Mouse (Mus musculus): ENCODE results near the gene Snx19. TPM values are rescaled to one million over a fixed set of nuclear protein-coding genes. Genes with fewer than 3 reads are reported as not detected.

Snx19 gene
- total and polyA plus RNA-seq, 3 experiments = 12.0 to 17.4 TPM; not detected in 1

DNA sequence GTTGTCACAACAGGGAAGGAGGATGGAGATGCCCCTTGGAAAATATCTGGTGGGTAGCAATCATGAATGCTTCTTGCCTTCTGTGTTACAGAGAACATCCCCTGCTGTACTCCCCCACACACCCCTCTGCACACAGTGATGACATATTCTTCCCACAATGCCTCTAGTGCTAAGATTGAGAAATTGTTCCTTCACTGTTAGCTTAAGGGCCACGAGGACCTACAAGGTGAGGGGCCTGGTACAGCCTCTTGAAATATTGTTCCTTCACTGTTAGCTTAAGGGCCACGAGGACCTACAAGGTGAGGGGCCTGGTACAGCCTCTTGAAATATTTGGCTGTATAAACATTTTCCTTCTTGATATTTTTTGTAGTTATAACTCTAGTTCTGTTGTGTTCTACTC is 14.9 kb downstream of the Snx19 start:
- DNase-seq (ENCODE audit: low read depth, low spot score) = no peak
- no peaks in the 10 kb centered on the region for H3K79me2 ChIP-seq (ENCODE audit: control insufficient read depth, insufficient read depth, low read length, poor library complexity)
- H3K4me3 ChIP-seq (ENCODE audit: control insufficient read depth in 1 of 2, insufficient read depth in 1 of 2, low read depth in 2 of 2, low read length in 2 of 2) = no peak overlapping the region
- H3K27me3 ChIP-seq (ENCODE audit: control insufficient read depth in 1 of 2, insufficient read depth in 2 of 2, low read length in 2 of 2) = no peaks in the 10 kb centered on the region
- H3K27ac ChIP-seq (ENCODE audit: control insufficient read depth, low read depth, low read length) = no peak overlapping the region
- no peaks in the 10 kb centered on the region for H3K9me3 ChIP-seq (replicated peaks; ENCODE audit: insufficient read depth, low read length)
- TF ChIP-seq E2F4 (IDR thresholded peaks at IDR 0.05; ENCODE audit: borderline replicate concordance, low read depth, low read length) (no peak), SMC3 (IDR thresholded peaks at IDR 0.05; ENCODE audit: low read depth, low read length) (no peak)
- H3K9ac ChIP-seq (ENCODE audit: control insufficient read depth, low read depth, low read length, poor library complexity, severe bottlenecking) = no peak overlapping the region
- no peaks in the 10 kb centered on the region for H3K4me1 ChIP-seq (ENCODE audit: control insufficient read depth in 1 of 2, insufficient read depth in 2 of 2, low read length in 2 of 2)
- peaks cover 0 to 5% of the 10 kb centered on the region in 2 experiments; a peak in 2 of 4 replicates for H3K36me3 ChIP-seq (ENCODE audit: control insufficient read depth in 1 of 2, insufficient read depth in 2 of 2, low read length in 2 of 2)

- Histone ChIP-seq H3K9ac (ENCODE audit: control insufficient read depth, low read depth, low read length, poor library complexity, severe bottlenecking) (no peak overlapping the region), H3K27me3 (ENCODE audit: control insufficient read depth in 1 of 2, insufficient read depth in 2 of 2, low read length in 2 of 2) (no peaks in the 10 kb centered on the region), H3K9me3 (replicated peaks; ENCODE audit: insufficient read depth, low read length) (no peaks in the 10 kb centered on the region), H3K4me1 (ENCODE audit: control insufficient read depth in 1 of 2, insufficient read depth in 2 of 2, low read length in 2 of 2) (no peaks in the 10 kb centered on the region), H3K27ac (ENCODE audit: control insufficient read depth, low read depth, low read length) (no peak overlapping the region), H3K79me2 (ENCODE audit: control insufficient read depth, insufficient read depth, low read length, poor library complexity) (no peaks in the 10 kb centered on the region), H3K4me3 (ENCODE audit: control insufficient read depth in 1 of 2, insufficient read depth in 1 of 2, low read depth in 2 of 2, low read length in 2 of 2) (no peak overlapping the region), H3K36me3 (ENCODE audit: control insufficient read depth in 1 of 2, insufficient read depth in 2 of 2, low read length in 2 of 2) (peaks cover 0 to 2% of the 10 kb centered on the region in 2 experiments; a peak in 2 of 4 replicates)
- TF ChIP-seq BHLHE40 (IDR thresholded peaks at IDR 0.05; ENCODE audit: borderline replicate concordance, low read depth, low read length) = no peak
- no peak for TF ChIP-seq GATA1 (IDR thresholded peaks at IDR 0.05; ENCODE audit: low read depth, low read length)
- no peak for TF ChIP-seq MEF2A (IDR thresholded peaks at IDR 0.05; ENCODE audit: extremely low read depth, insufficient replicate concordance, low read depth, low read length, poor library complexity, severe bottlenecking)
- TF ChIP-seq CHD1 (IDR thresholded peaks at IDR 0.05; ENCODE audit: low read depth, low read length) = no peak
- no peak for TF ChIP-seq MAX (IDR thresholded peaks at IDR 0.05; ENCODE audit: low read length)
- no peak for TF ChIP-seq MAZ (IDR thresholded peaks at IDR 0.05; ENCODE audit: low read depth, low read length)
- no peak for TF ChIP-seq NRF1 (IDR thresholded peaks at IDR 0.05; ENCODE audit: insufficient read depth, low read depth, low read length, poor library complexity, severe bottlenecking)
- no peak for TF ChIP-seq EP300 (IDR thresholded peaks at IDR 0.05; ENCODE audit: low read depth in 1 of 2, low read length in 2 of 2)
- TF ChIP-seq TBP (IDR thresholded peaks at IDR 0.05; ENCODE audit: low read depth, low read length) = no peak
- no peak for TF ChIP-seq GABPA (IDR thresholded peaks at IDR 0.05; ENCODE audit: low read depth, low read length)
- no peak for TF ChIP-seq SIN3A (IDR thresholded peaks at IDR 0.05; ENCODE audit: low read length)
- no peak for TF ChIP-seq UBTF (IDR thresholded peaks at IDR 0.05; ENCODE audit: borderline replicate concordance, insufficient read depth, low read depth, low read length)
- no peak for TF ChIP-seq HCFC1 (IDR thresholded peaks at IDR 0.05; ENCODE audit: low read depth, low read length)
- no peak for TF ChIP-seq SMC3 (IDR thresholded peaks at IDR 0.05; ENCODE audit: low read depth, low read length)
- no peak for TF ChIP-seq MYC (IDR thresholded peaks at IDR 0.05; ENCODE audit: low read depth, low read length)
- no peak for TF ChIP-seq JUND (IDR thresholded peaks at IDR 0.05; ENCODE audit: low read depth, low read length)
- DNase-seq (ENCODE audit: low read depth, low spot score) = no peak
These were observed 18.6 kb downstream of the Snx19 start for GRCm38 (mm10) chr9:30445232-30446085.

Data from MEL (cell line).